Mouse (Mus musculus) MEL-GATA-1-ER (cell line): ENCODE data around the gene Arfgap2.

Experiments
- DNase-seq: peaks from one replicate; pipeline ENCODE4 v3.0.0-alpha.2; 2012; ENCODE audit warnings: low read depth; ENCODE audit errors: extremely low read depth

Arfgap2 gene

GRCm38 (mm10) chr2:91306589-91306988, 41.8 kb downstream of the Arfgap2 start:
- DNase-seq, result peak; percentile 12

- no peak for DNase-seq
These were observed 43.9 kb downstream of the Arfgap2 start for GRCm38 (mm10) chr2:91308680-91309079.

- DNase-seq, result no peak
These were observed 44.8 kb downstream of the Arfgap2 start for GRCm38 (mm10) chr2:91309546-91309945.

- DNase-seq, result no peak
These were observed 48.0 kb downstream of the Arfgap2 start for GRCm38 (mm10) chr2:91312578-91313311.

- DNase-seq, result no peak
These were observed 49.4 kb downstream of the Arfgap2 start for GRCm38 (mm10) chr2:91314184-91314583.

- no peak for DNase-seq
These were observed 56.1 kb downstream of the Arfgap2 start for GRCm38 (mm10) chr2:91320559-91321529.

GRCm38 (mm10) chr2:91321923-91322322, 57.1 kb downstream of the Arfgap2 start:
- no peak for DNase-seq

- DNase-seq, result no peak
These were observed 57.7 kb downstream of the Arfgap2 start for GRCm38 (mm10) chr2:91322490-91322889.

- no peak for DNase-seq
These were observed 59.6 kb downstream of the Arfgap2 start for GRCm38 (mm10) chr2:91324346-91324745.

- no peak for DNase-seq
These were observed 60.1 kb downstream of the Arfgap2 start for GRCm38 (mm10) chr2:91324761-91325421.
